Mouse (Mus musculus) lung, adult 2 months (tissue): ENCODE measurements around the gene Dok5. TPM values are rescaled to one million over a fixed set of nuclear protein-coding genes. Genes with fewer than 3 reads are reported as not detected.

Experiments used
- DNase-seq: peaks from one replicate; pipeline ENCODE4 v3.0.0; 2022
- H3K4me1 ChIP-seq: fragments of 200-500 bp; 2 replicates; pipeline ENCODE4 v1.6.1; 2011; ENCODE audit warnings: low read length; ENCODE audit not compliant: control insufficient read depth, insufficient read depth
- H3K4me3 ChIP-seq: fragments of 200-500 bp; replicated peaks from 2 replicates; pipeline ENCODE3; 2011; ENCODE audit warnings: low read depth, mild to moderate bottlenecking, control low read depth, low read length; ENCODE audit errors: extremely low read depth
- CTCF ChIP-seq: fragments of 200-500 bp; IDR thresholded peaks from 2 replicates; pipeline ENCODE4 v1.5.1; 2011; ENCODE audit warnings: mild to moderate bottlenecking, low read length, control low read depth; ENCODE audit not compliant: insufficient read depth
- POLR2A ChIP-seq: fragments of 200-500 bp; IDR thresholded peaks from 2 replicates; pipeline ENCODE4 v1.6.1; 2011; ENCODE audit warnings: low read depth, mild to moderate bottlenecking, control low read depth, low read length, borderline replicate concordance; ENCODE audit errors: extremely low read depth
- WGBS: fragments of 180-500 bp; shearing (Covaris S2); methylation state at CpG from one replicate; pipeline ENCODE4 v1.1.7; 2018; 5-methylcytosine and 5-hydroxymethylcytosine counted together
- polyA plus RNA-seq: library from polyadenylated mRNA; depleted of rRNA; stranded (reverse); fragments of >200 nt; gene quantifications from 2 replicates; pipeline ENCODE4 v1.2.3, GENCODE M21; 2012

Gene Dok5
- polyA plus RNA-seq, 1 experiment: 0.50 TPM

- no peak for DNase-seq
- Histone ChIP-seq H3K4me1 (no peaks in the 10 kb centered on the region), H3K4me3 (no peak overlapping the region)
- 52% methylated on average over 3 of the region's 3 CpGs for whole genome bisulfite sequencing
- TF ChIP-seq POLR2A: no peak
- TF ChIP-seq CTCF: no peak
Measured at GRCm38 (mm10) chr2:170734446-170734845, 2.8 kb downstream of the Dok5 start.

DNA sequence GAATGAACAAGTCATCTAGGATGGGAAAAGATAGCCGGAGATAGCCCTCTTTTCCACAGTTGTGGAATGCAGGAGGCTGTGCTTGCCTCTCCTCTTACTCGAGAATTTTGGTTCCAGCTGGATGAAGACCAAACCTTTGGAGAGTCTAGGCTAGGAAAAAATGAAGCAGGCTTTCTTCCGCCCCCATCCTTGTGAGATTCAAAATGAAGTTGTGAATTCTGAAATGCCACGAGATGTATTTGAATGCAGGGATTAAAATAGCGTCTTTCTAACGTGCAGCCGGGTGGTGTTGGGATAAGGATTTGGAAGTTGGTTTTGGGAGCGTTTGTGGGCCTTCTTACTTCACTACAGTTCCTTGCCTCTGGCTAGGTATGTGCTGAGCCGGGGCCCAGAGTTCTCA, 6.8 kb downstream of the Dok5 start:
- no peak for DNase-seq
- 83% methylated on average over 9 of the region's 9 CpGs for WGBS
- Histone ChIP-seq H3K4me1 (no peaks in the 10 kb centered on the region), H3K4me3 (no peak overlapping the region)
- TF ChIP-seq CTCF (no peak), POLR2A (no peak)

DNA sequence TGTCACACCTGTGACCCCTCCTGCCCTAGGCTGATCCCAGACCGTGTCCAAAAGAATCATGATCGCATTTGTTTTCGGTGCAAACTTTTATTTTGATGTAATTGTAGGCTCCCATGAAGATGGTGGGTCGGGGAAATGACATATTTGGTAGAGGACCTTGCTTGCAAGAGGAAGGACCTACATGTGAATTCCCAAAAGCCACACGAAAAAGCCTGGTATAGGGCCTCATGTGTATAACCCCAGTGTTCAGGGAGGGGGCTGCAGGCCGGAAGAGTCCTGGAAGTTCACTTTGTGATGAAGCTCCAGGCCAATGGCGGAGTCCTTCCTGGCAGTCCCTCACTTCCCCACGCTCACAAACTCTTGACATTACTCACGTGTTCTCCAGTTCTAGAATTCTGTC, 7.3 kb downstream of the Dok5 start:
- no peak for TF ChIP-seq CTCF
- no peak for TF ChIP-seq POLR2A
- Histone ChIP-seq H3K4me1 (no peaks in the 10 kb centered on the region), H3K4me3 (no peak overlapping the region)

GRCm38 (mm10) chr2:170739713-170740365, 8.2 kb downstream of the Dok5 start:
- whole genome bisulfite sequencing: 47% methylated on average over 8 of the region's 8 CpGs
- no peak for TF ChIP-seq CTCF
- no peak for TF ChIP-seq POLR2A
- no peak for DNase-seq
- Histone ChIP-seq H3K4me1 (no peaks in the 10 kb centered on the region), H3K4me3 (no peak overlapping the region)

More for the DNA sequence above, 7.3 kb downstream of the Dok5 start:
- DNase-seq: no peak
- WGBS: 83% methylated on average over 9 of the region's 9 CpGs

DNA sequence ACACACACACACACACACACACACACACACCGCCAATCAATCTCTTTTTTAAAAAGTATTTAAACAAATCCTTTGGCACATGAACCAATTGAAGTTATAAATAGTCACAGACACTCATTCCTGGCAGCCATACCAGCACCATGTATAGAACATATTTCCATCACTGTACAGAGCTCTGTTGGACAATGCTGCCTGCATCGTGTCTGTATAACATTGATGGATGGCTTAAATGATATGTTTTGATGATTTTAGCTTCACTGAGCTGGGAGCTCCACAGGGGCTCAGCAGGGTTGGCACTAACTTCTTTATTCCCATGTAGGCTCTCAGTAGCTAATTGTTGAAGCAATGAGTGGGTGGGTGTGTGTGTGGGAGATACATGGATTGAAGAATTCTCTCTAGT, 11.9 kb downstream of the Dok5 start:
- Histone ChIP-seq H3K4me1 (no peaks in the 10 kb centered on the region), H3K4me3 (no peak overlapping the region)
- DNase-seq: no peak
- TF ChIP-seq POLR2A (no peak), CTCF (no peak)
- WGBS: 78% methylated on average over 2 of the region's 2 CpGs

DNA sequence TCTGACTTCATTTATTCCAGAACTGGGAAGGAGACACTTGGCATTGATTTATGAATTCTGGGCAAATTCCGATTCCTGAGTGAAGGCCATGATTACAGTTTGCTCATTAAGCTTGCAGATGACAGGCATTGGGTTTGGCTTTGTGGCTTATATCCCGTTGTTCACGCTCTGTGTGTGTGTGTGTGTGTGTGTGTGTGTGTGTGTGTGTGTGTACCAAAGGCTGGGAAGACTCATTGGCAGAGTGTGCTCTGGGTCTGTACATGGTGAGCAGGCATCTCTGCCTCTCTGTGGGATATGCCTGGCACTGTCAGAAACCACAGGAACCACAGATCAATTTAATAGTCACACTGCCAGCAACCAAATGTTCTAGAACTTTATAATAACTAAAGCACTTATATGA, 17.3 kb downstream of the Dok5 start:
- 73% methylated on average over 3 of the region's 3 CpGs for WGBS
- no peaks in the 10 kb centered on the region for H3K4me1 ChIP-seq
- H3K4me3 ChIP-seq: no peak overlapping the region
- no peak for DNase-seq
- no peak for TF ChIP-seq CTCF
- TF ChIP-seq POLR2A: no peak

DNA sequence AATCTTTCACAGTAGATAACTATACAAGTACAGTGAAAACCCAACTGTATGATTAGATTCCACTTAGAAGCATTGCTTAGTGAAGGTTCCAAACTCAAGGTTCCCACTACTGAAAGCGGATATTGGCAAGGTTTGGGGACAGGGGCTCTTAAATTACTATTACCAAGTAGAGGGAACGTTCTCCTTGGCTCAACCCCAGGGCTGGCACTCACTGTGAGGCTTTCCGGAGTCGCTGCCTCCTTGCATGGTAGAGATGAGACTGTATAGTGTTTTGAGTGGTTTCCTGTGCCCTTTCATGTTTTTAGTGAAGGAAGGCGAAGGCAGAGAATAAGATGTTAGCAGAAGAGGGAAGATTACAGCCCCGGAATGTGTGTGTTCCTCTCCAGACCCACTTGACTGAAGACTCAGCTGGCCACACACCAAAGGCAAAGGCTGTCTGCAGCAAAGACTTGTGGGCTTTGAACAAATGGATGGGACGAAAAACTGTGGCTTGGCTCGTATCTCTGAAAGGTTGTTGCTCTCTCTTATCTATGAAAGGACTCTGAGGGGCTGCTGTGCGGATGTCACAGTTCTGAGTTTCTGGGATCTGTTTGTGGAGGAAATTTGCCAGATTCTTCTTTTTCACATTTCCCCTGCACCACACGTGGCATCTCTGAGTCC, 20.7 kb downstream of the Dok5 start:
- TF ChIP-seq POLR2A: no peak
- no peak for TF ChIP-seq CTCF
- no peaks in the 10 kb centered on the region for H3K4me1 ChIP-seq
- H3K4me3 ChIP-seq: no peak overlapping the region
- DNase-seq: no peak
- 38% methylated on average over 10 of the region's 10 CpGs for WGBS

GRCm38 (mm10) chr2:170755817-170756216, 24.2 kb downstream of the Dok5 start:
- TF ChIP-seq CTCF (no peak), POLR2A (no peak)
- no peak for DNase-seq
- WGBS: 64% methylated on average over 2 of the region's 2 CpGs
- Histone ChIP-seq H3K4me1 (no peaks in the 10 kb centered on the region), H3K4me3 (no peak overlapping the region)

DNA sequence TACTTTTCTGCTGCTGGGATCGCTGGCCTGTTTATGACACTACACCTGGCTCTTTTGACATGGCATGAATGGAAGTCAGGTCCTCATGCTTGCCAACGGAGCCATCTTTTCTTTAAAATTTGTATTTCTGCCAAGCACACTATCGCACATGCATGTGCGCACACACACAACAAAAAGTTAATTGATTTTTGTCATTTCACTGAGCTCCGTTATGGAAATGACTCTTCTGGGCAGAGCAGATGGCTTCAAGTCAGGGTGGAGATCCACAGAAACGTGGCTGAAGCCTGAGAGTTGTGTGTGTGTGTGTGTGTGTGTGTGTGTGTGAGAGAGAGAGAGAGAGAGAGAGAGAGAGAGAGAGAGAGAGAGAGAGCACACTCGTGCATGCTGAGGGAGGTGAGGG, 25.1 kb downstream of the Dok5 start:
- 73% methylated on average over 7 of the region's 7 CpGs for WGBS
- Histone ChIP-seq H3K4me1 (no peaks in the 10 kb centered on the region), H3K4me3 (no peak overlapping the region)
- no peak for DNase-seq
- TF ChIP-seq CTCF (no peak), POLR2A (no peak)

DNA sequence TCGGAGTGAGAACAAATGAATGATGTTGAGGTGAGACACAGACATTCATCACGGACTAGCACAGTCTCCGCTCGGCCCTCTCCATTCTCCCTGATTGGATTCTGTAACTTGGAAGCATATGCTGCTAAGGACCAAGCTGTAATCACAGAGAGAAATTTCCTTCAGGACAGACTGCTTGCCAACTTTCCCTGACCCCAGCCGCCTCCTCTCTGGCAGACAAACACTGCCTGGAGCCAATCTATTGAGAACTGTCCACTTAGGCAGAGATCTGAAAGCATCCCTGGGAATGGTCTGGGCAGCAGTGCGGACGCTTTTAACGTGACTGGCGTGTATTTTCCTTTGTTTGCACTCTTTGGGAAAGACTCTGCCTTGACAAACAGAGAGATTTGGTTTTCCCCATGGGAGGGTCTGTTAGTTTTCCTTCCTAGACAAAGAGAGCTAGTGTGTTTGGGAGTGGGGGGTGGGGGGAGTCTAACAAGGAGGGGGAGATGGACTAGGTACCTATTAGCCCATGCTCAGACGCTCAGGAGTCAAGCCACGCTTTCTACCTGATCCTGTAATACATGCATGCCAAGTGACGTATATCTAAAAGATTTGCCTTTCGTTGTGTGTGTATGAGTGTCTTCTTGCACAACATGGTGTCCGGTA, 25.7 kb downstream of the Dok5 start:
- TF ChIP-seq CTCF: no peak
- DNase-seq: no peak
- WGBS: 47% methylated on average over 14 of the region's 14 CpGs
- no peak overlapping the region for H3K4me3 ChIP-seq
- no peaks in the 10 kb centered on the region for H3K4me1 ChIP-seq
